Mouse (Mus musculus) thymus, postnatal 14 days (tissue): ENCODE results near the gene Olfr288.

Experiments used
- DNase-seq: peaks from one replicate; pipeline ENCODE4 v3.0.0; 2021

The Olfr288 gene

GRCm38 (mm10) chr15:98165525-98165924 is 29.8 kb downstream of the Olfr288 start, which contains the start of gene Asb8:
Gene Asb8 (minus strand): TSS chr15:98165625.
- DNase-seq, result no peak

DNA sequence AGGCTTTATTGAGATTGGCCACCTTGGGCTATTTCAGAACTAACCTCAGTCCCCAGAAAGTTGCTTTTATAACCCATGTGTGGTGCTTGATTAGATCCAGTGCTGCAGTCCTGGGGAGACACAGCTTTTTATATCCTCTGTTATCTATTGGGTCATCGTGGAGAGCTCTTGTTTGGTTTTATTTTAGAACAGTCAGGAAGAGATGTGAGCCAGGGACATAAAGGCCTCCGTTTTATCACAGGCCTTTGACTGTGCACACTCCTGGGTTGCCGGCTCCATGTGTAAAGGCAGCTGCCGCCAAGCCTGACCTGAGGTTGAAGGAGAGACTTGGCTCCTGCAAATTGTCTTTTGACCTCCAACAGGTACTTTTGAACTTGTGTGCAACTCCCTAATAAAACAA is 32.8 kb downstream of the Olfr288 start:
- DNase-seq, result no peak

- no peak for DNase-seq
Measured at GRCm38 (mm10) chr15:98161026-98161805, 34.1 kb downstream of the Olfr288 start.

DNA sequence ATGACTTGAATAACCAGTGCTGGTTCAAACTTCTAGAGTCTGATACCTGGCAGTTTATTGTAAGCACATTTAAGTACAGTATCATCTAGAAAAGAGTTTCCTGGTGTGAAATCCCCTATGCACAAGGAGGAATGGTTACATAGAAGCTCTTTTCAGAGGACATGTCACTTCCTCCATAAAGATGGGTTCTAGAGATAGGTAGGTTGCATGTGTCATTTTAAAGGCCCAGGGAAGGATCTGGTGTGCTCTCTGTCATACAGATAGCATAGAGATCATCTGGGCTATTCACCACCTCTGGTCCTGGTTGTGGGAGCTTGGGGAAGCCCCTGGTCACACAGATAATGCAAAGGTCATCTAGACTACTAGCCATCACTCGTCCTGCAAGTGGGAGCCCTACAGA is 38.1 kb downstream of the Olfr288 start:
- DNase-seq, result no peak

DNA sequence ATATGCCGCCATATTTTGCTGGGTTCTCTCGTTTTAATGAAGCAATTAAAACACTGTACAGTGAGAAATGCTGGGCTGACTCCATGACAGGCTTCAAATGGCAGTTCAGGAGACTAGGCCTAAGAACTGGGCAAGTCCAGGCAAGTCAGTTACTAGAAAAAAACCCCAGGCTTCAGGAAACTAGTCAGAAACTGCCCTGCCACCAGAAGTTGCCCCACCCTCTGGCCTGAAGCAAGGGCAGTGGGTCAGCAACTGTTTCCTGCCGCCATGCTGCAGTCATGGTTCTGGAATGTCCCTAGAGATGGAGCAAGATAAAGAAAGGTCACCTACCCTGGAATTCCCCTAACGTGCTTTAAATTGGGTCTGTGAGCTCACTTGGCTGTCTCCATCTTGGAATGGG is 39.4 kb downstream of the Olfr288 start:
- DNase-seq, result no peak

DNA sequence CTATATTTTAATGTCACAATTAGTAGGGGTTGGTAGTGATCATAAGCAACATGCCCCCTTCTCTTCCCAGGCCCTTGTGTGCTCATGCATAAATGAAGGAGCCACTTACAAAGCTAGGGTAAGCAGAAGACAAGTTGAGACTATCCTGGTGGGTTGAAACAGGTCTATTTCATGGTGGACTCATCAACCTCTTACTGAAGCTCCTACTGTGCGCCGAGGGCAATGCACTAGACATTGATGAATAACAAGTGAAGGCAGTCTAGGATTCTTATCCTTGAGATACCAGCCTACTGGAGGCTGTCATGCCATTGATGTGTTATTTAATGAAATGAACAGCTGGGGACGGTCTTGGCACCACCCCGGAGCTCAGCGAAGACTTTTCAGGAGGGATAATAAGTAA is 40.1 kb downstream of the Olfr288 start:
- no peak for DNase-seq

GRCm38 (mm10) chr15:98154631-98155030 is 40.7 kb downstream of the Olfr288 start:
- no peak for DNase-seq

- DNase-seq, result no peak
Measured at GRCm38 (mm10) chr15:98154146-98154545, 41.2 kb downstream of the Olfr288 start.

- peak; percentile 38 for DNase-seq
Measured at GRCm38 (mm10) chr15:98153625-98154024, 41.7 kb downstream of the Olfr288 start.

DNA sequence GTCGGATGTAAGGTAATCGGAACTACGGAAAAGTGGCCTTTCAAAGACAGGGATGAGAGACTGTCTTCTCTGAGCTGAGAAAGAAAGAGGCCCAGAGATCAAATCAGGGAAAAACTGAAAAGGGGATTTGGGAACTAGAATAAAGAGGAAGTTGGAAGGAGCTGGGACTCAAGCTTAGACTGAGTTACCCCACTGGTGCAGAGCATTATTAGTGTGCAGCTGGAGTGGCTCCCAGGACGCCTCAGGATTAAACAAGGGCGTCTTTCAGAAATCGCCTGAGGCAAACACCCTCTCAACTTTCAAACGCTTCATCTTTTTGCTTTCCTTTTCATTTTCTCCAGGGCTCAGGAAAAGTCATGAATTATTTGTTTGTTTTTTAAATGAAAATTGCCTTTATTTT is 42.4 kb downstream of the Olfr288 start:
- DNase-seq, result no peak

DNA sequence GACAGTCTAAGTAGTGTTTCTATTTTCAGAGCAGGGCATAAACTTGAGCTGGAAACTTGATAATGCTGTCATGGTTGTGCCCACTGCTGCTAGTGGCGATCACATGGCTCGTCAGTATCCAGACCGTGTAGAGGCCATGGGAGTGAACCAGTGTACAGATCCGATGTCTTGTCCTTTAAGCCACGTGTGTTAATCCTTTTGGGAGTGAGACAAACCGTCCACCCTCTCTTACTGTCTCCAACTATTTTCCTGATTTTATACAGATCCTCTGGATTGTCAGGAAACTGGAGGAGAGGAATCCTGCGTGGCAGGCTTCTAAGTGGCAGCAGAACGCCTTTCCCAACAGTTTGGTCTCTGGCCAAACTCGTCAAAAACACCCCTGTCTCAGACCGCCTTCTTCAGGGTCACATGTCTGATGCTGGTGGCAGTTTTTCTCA is 46.2 kb downstream of the Olfr288 start:
- no peak for DNase-seq

GRCm38 (mm10) chr15:98148356-98148755 is 47.0 kb downstream of the Olfr288 start:
- DNase-seq, result no peak

DNA sequence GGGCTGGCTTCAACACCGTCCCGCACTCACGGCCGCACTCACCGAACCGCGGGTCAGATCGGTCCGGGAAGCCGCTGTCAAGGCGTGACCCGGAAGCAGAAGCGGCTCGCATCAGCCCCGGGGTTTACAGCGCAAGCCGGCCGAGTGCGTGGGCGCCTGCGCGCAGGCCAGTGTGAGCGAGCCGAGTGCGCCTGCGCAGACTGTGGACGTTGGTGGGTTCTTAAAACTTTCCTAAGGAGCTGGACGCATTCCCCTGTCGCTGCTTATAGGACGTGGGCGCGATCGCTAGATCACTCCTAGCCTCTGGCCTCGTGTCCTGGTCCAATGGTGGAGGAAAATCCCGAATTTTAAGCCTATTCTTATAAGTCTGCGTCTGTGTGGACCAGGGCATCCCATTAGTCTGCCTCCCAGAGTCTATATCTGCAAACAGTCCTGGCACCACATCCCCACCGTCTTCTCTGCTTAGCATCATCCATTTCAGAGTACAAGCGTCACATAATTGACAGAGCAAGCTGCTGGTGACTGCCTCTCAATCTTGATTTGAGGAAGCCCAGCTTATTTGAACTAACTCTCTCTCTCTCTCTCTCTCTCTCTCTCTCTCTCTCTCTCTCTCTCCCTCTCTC is 49.7 kb downstream of the Olfr288 start:
- peak; percentile 93 for DNase-seq

DNA sequence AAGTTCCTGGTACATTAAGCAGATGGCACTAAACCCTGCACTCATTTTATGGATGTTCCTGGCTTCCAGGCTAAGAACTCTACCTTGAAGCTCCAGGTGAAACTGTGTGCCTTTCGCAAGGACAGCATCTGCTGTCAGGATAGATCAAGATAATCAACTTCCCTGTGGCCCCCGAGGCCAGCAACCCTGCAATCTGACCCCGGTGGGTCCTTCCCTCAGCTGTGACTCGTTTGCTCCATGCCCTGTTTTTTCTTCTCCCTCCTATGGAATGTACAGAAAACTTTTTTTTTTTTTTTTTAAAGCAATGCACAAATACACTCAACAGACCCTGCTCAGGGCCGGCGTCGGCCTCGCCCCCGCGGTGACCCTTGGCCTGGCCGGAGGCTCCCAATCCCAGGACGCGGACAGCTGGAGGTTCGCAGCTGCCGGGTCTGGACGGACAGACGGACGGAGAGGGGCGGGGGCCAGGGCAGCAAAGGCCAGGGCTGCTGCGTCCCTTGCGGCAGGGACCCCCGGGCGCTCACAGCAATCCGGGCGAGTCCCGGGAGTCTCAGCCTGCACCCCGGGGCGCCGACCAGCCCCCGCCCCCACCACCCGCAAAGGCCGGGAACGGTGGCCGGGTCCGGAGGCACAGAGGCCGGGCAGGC is 50.4 kb downstream of the Olfr288 start:
- DNase-seq, result no peak

DNA sequence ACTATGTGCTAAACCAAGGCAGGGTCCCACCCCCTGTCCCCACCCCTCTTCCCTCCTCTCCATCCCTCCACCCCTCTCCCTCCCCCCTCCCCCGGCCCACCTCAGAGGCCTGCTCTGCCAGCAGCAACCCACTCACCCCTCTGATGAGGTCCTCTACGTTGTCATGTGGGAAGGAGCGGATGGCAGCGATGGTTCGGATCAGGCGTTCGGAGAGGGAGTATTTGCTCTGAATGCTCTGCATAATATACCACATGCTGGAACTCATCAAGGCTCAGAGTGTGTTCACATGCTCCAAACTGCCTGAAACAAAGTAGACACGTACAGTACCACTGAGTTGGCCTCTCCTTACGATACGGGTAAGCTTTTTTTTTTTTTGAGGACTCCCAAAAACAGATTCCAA is 52.8 kb downstream of the Olfr288 start:
- DNase-seq, result no peak

- DNase-seq, result no peak
Measured at GRCm38 (mm10) chr15:98140809-98141208, 54.5 kb downstream of the Olfr288 start.

- DNase-seq, result no peak
Measured at GRCm38 (mm10) chr15:98139763-98140162, 55.6 kb downstream of the Olfr288 start.

- no peak for DNase-seq
Measured at GRCm38 (mm10) chr15:98136871-98137270, 58.5 kb downstream of the Olfr288 start.
